Mouse (Mus musculus) thymus, adult 2 months (tissue): ENCODE measurements at regions not wholly inside any gene's neighbourhood (a gene's known extent, or its start where the extent isn't known, plus 50 kb on each side); places are given as distances from the start of the nearest gene placed in this dataset.

Experiments
- CTCF ChIP-seq: fragments of 200-500 bp; IDR thresholded peaks from 2 replicates; pipeline ENCODE4 v1.5.1; 2012; ENCODE audit warnings: mild to moderate bottlenecking, control low read depth, low read length, moderate library complexity, borderline replicate concordance; ENCODE audit not compliant: control insufficient read depth, poor library complexity, insufficient read depth; ENCODE audit errors: extremely low read depth
- POLR2A ChIP-seq: fragments of 200-500 bp; IDR thresholded peaks from 2 replicates; pipeline ENCODE4 v1.6.1; 2012; ENCODE audit warnings: mild to moderate bottlenecking, low read length, control low read depth, moderate library complexity; ENCODE audit not compliant: control insufficient read depth, poor library complexity, insufficient read depth; ENCODE audit errors: extremely low read depth

GRCm38 (mm10) chr10:17574894-17575293 lies 148.1 kb upstream of the Cited2 start:
- TF ChIP-seq POLR2A: no peak
- no peak for TF ChIP-seq CTCF
